Mouse (Mus musculus): Measurements from ENCODE around the gene Col6a2. TPM values are rescaled to one million over a fixed set of nuclear protein-coding genes. Genes with fewer than 3 reads are reported as not detected.

Gene Col6a2
- polyA plus RNA-seq, 1 experiment from 2014 or later: 168 TPM

GRCm38 (mm10) chr10:76623734-76624133, 304 bp upstream of the Col6a2 start:
- H3K4me2 ChIP-seq: peak overlapping the region; percentile 79
- WGBS: 11% methylated on average over 7 of the region's 7 CpGs
- H3K9me3 ChIP-seq (ENCODE audit: low read depth, low read length): no peaks in the 10 kb centered on the region
- ATAC-seq (ENCODE audit: insufficient read depth) (peak; percentile 15; the same call in 1 of the 2 replicates), DNase-seq (no peak)
- H3K4me1 ChIP-seq (ENCODE audit: insufficient read depth): peaks cover 16% of the 10 kb centered on the region
- peak overlapping the region; percentile 87 for H3K27ac ChIP-seq (ENCODE audit: low read depth)
- H3K4me3 ChIP-seq (ENCODE audit: low read depth, low read length): no peak overlapping the region
- H3K9ac ChIP-seq: no peak overlapping the region
- no peaks in the 10 kb centered on the region for H3K27me3 ChIP-seq (ENCODE audit: insufficient read depth, low read length)
- TF ChIP-seq CTCF (IDR thresholded peaks at IDR 0.05; ENCODE audit: low read depth): no peak
- H3K36me3 ChIP-seq (ENCODE audit: insufficient read depth): no peaks in the 10 kb centered on the region

- H3K9ac ChIP-seq: peak overlapping the region; percentile 67
- peaks cover under 1% of the 10 kb centered on the region; the same call in 1 of the 2 replicates for H3K36me3 ChIP-seq (ENCODE audit: insufficient read depth)
- no peaks in the 10 kb centered on the region for H3K27me3 ChIP-seq (ENCODE audit: insufficient read depth, low read length)
- TF ChIP-seq CTCF (IDR thresholded peaks at IDR 0.05; ENCODE audit: low read depth): no peak
- no peaks in the 10 kb centered on the region for H3K9me3 ChIP-seq (ENCODE audit: low read depth, low read length)
- peak overlapping the region; percentile 74; the same call in 1 of the 2 replicates for H3K27ac ChIP-seq (ENCODE audit: low read depth)
- WGBS: 60% methylated on average over 4 of the region's 4 CpGs
- no peak for ATAC-seq (ENCODE audit: insufficient read depth)
- peak overlapping the region; percentile 79 for H3K4me2 ChIP-seq
- peaks cover 16% of the 10 kb centered on the region for H3K4me1 ChIP-seq (ENCODE audit: insufficient read depth)
- H3K4me3 ChIP-seq (ENCODE audit: low read depth, low read length): peak overlapping the region; percentile 52
- no peak for DNase-seq
Observed at GRCm38 (mm10) chr10:76622411-76622810, 1.0 kb downstream of the Col6a2 start.

GRCm38 (mm10) chr10:76612473-76612872, 11.0 kb downstream of the Col6a2 start:
- Histone ChIP-seq H3K4me3 (ENCODE audit: low read depth, low read length) (no peak overlapping the region), H3K9me3 (ENCODE audit: low read depth, low read length) (no peaks in the 10 kb centered on the region), H3K36me3 (ENCODE audit: insufficient read depth) (peaks cover 88% of the 10 kb centered on the region), H3K27me3 (ENCODE audit: insufficient read depth, low read length) (no peaks in the 10 kb centered on the region), H3K4me1 (ENCODE audit: insufficient read depth) (no peaks in the 10 kb centered on the region), H3K9ac (no peak overlapping the region), H3K4me2 (no peak overlapping the region), H3K27ac (ENCODE audit: low read depth) (no peak overlapping the region)
- ATAC-seq (ENCODE audit: insufficient read depth) (no peak), DNase-seq (no peak)
- no peak for TF ChIP-seq CTCF (IDR thresholded peaks at IDR 0.05; ENCODE audit: low read depth)
- 72% methylated on average over 7 of the region's 7 CpGs for WGBS

- Histone ChIP-seq H3K27ac (ENCODE audit: low read depth) (no peak overlapping the region), H3K9ac (no peak overlapping the region), H3K36me3 (ENCODE audit: insufficient read depth) (peaks cover 75% of the 10 kb centered on the region), H3K4me2 (no peak overlapping the region), H3K9me3 (ENCODE audit: low read depth, low read length) (no peaks in the 10 kb centered on the region), H3K4me3 (ENCODE audit: low read depth, low read length) (no peak overlapping the region), H3K27me3 (ENCODE audit: insufficient read depth, low read length) (no peaks in the 10 kb centered on the region), H3K4me1 (ENCODE audit: insufficient read depth) (no peaks in the 10 kb centered on the region)
- 61% methylated on average over 3 of the region's 3 CpGs for WGBS
- ATAC-seq (ENCODE audit: insufficient read depth) (no peak), DNase-seq (no peak)
- TF ChIP-seq CTCF (IDR thresholded peaks at IDR 0.05; ENCODE audit: low read depth): no peak
Observed at GRCm38 (mm10) chr10:76602690-76603089, 20.7 kb downstream of the Col6a2 start.

GRCm38 (mm10) chr10:76596338-76596737, 27.1 kb downstream of the Col6a2 start:
- Histone ChIP-seq H3K9ac (no peak overlapping the region), H3K4me1 (ENCODE audit: insufficient read depth) (no peaks in the 10 kb centered on the region), H3K36me3 (ENCODE audit: insufficient read depth) (peaks cover 15% of the 10 kb centered on the region; the same call in 1 of the 2 replicates), H3K27me3 (ENCODE audit: insufficient read depth, low read length) (no peaks in the 10 kb centered on the region), H3K4me3 (ENCODE audit: low read depth, low read length) (no peak overlapping the region), H3K4me2 (no peak overlapping the region), H3K27ac (ENCODE audit: low read depth) (no peak overlapping the region), H3K9me3 (ENCODE audit: low read depth, low read length) (no peaks in the 10 kb centered on the region)
- 90% methylated on average over 31 of the region's 31 CpGs for WGBS
- TF ChIP-seq CTCF (IDR thresholded peaks at IDR 0.05; ENCODE audit: low read depth): no peak
- ATAC-seq (ENCODE audit: insufficient read depth): no peak
- DNase-seq: no peak

GRCm38 (mm10) chr10:76590197-76590596, 33.2 kb downstream of the Col6a2 start:
- H3K27ac ChIP-seq (ENCODE audit: low read depth): no peak overlapping the region
- ATAC-seq (ENCODE audit: insufficient read depth) (no peak), DNase-seq (no peak)
- H3K9me3 ChIP-seq (ENCODE audit: low read depth, low read length): no peaks in the 10 kb centered on the region
- TF ChIP-seq CTCF (IDR thresholded peaks at IDR 0.05; ENCODE audit: low read depth): no peak
- H3K4me2 ChIP-seq: no peak overlapping the region
- 71% methylated on average over 11 of the region's 11 CpGs for WGBS
- H3K9ac ChIP-seq: no peak overlapping the region
- H3K27me3 ChIP-seq (ENCODE audit: insufficient read depth, low read length): no peaks in the 10 kb centered on the region
- no peaks in the 10 kb centered on the region for H3K36me3 ChIP-seq (ENCODE audit: insufficient read depth)
- no peaks in the 10 kb centered on the region for H3K4me1 ChIP-seq (ENCODE audit: insufficient read depth)
- no peak overlapping the region for H3K4me3 ChIP-seq (ENCODE audit: low read depth, low read length)

GRCm38 (mm10) chr10:76586190-76586589, 37.2 kb downstream of the Col6a2 start:
- H3K9me3 ChIP-seq (ENCODE audit: low read depth, low read length): no peaks in the 10 kb centered on the region
- no peak overlapping the region for H3K9ac ChIP-seq
- DNase-seq (no peak), ATAC-seq (ENCODE audit: insufficient read depth) (no peak)
- no peak for TF ChIP-seq CTCF (IDR thresholded peaks at IDR 0.05; ENCODE audit: low read depth)
- H3K4me1 ChIP-seq (ENCODE audit: insufficient read depth): no peaks in the 10 kb centered on the region
- no peaks in the 10 kb centered on the region for H3K27me3 ChIP-seq (ENCODE audit: insufficient read depth, low read length)
- H3K4me3 ChIP-seq (ENCODE audit: low read depth, low read length): no peak overlapping the region
- no peaks in the 10 kb centered on the region for H3K36me3 ChIP-seq (ENCODE audit: insufficient read depth)
- H3K27ac ChIP-seq (ENCODE audit: low read depth): no peak overlapping the region
- no peak overlapping the region for H3K4me2 ChIP-seq
- 0% methylated on average over 1 of the region's 1 CpGs for WGBS

GRCm38 (mm10) chr10:76584138-76584537, 39.3 kb downstream of the Col6a2 start:
- H3K4me3 ChIP-seq (ENCODE audit: low read depth, low read length): no peak overlapping the region
- no peaks in the 10 kb centered on the region for H3K36me3 ChIP-seq (ENCODE audit: insufficient read depth)
- no peak overlapping the region for H3K9ac ChIP-seq
- no peaks in the 10 kb centered on the region for H3K27me3 ChIP-seq (ENCODE audit: insufficient read depth, low read length)
- peak overlapping the region; percentile 36 for H3K4me2 ChIP-seq
- no peak for ATAC-seq (ENCODE audit: insufficient read depth)
- TF ChIP-seq CTCF (IDR thresholded peaks at IDR 0.05; ENCODE audit: low read depth): no peak
- no peak overlapping the region for H3K27ac ChIP-seq (ENCODE audit: low read depth)
- H3K4me1 ChIP-seq (ENCODE audit: insufficient read depth): no peaks in the 10 kb centered on the region
- WGBS: 14% methylated on average over 10 of the region's 10 CpGs
- DNase-seq: no peak
- no peaks in the 10 kb centered on the region for H3K9me3 ChIP-seq (ENCODE audit: low read depth, low read length)
